Mouse (Mus musculus) MEL (cell line): ENCODE data around the gene Col23a1. TPM values are rescaled to one million over a fixed set of nuclear protein-coding genes. Genes with fewer than 3 reads are reported as not detected.

Source experiments
- DNase-seq: peaks from one replicate; pipeline ENCODE4 v3.0.0; 2011; ENCODE audit warnings: low read depth, low spot score
- H3K27ac ChIP-seq: 2 replicates; pipeline ENCODE4 v1.5.1; 2012; ENCODE audit warnings: low read depth, mild to moderate bottlenecking, control low read depth, low read length, moderate library complexity; ENCODE audit not compliant: control insufficient read depth
- H3K27me3 ChIP-seq, 2 experiments: fragments of 150-350 bp in 1 of 2; sonication (generic) in 1 of 2; 2 replicates each; pipeline ENCODE4 v1.6.1; 2012; ENCODE audit warnings: low read length in 2 of 2, mild to moderate bottlenecking in 2 of 2, improper control_type of control experiment in 1 of 2, moderate library complexity in 1 of 2; ENCODE audit not compliant: insufficient read depth in 2 of 2, control insufficient read depth in 1 of 2
- H3K36me3 ChIP-seq, 2 experiments: 2 replicates each; pipeline ENCODE4 v1.6.1; 2012 to 2014; ENCODE audit warnings: low read length in 2 of 2, improper control_type of control experiment in 1 of 2, inconsistent platforms in 1 of 2, mild to moderate bottlenecking in 1 of 2; ENCODE audit not compliant: insufficient read depth in 2 of 2, control insufficient read depth in 1 of 2
- H3K4me1 ChIP-seq, 2 experiments: fragments of 150-350 bp in 1 of 2; sonication (generic) in 1 of 2; 2 replicates each; pipeline ENCODE4 v1.6.1; 2012; ENCODE audit warnings: low read length in 2 of 2, improper control_type of control experiment in 1 of 2, mild to moderate bottlenecking in 1 of 2; ENCODE audit not compliant: insufficient read depth in 2 of 2, control insufficient read depth in 1 of 2
- H3K4me3 ChIP-seq, 2 experiments: fragments of 150-350 bp in 1 of 2; sonication (generic) in 1 of 2; 2 replicates each; pipeline ENCODE4 v1.5.1; 2012; ENCODE audit warnings: low read depth in 2 of 2, low read length in 2 of 2, mild to moderate bottlenecking in 2 of 2, moderate library complexity in 2 of 2, control low read depth in 1 of 2, improper control_type of control experiment in 1 of 2; ENCODE audit not compliant: control insufficient read depth in 1 of 2, insufficient read depth in 1 of 2
- H3K79me2 ChIP-seq: 2 replicates; pipeline ENCODE4 v1.6.1; 2012; ENCODE audit warnings: mild to moderate bottlenecking, low read length, moderate library complexity; ENCODE audit not compliant: control insufficient read depth, poor library complexity, insufficient read depth
- H3K9ac ChIP-seq: 2 replicates; pipeline ENCODE4 v1.6.1; 2012; ENCODE audit warnings: low read depth, mild to moderate bottlenecking, control low read depth, low read length, moderate library complexity; ENCODE audit not compliant: control insufficient read depth, poor library complexity, severe bottlenecking
- H3K9me3 ChIP-seq: fragments of 150-350 bp; sonication (generic); replicated peaks from 2 replicates; pipeline ENCODE4 v1.6.1; 2012; ENCODE audit warnings: mild to moderate bottlenecking, low read length, improper control_type of control experiment, moderate library complexity; ENCODE audit not compliant: insufficient read depth
- BHLHE40 ChIP-seq: IDR thresholded peaks from 2 replicates; pipeline ENCODE4 v1.6.1; 2012; ENCODE audit warnings: low read depth, mild to moderate bottlenecking, inconsistent platforms, low read length, improper control_type of control experiment, borderline replicate concordance
- CHD1 ChIP-seq: IDR thresholded peaks from 2 replicates; pipeline ENCODE4 v1.6.1; 2012; ENCODE audit warnings: low read depth, mild to moderate bottlenecking, inconsistent platforms, low read length, improper control_type of control experiment
- E2F4 ChIP-seq: IDR thresholded peaks from 2 replicates; pipeline ENCODE4 v1.6.1; 2011; ENCODE audit warnings: low read depth, low read length, improper control_type of control experiment, borderline replicate concordance
- ELF1 ChIP-seq: IDR thresholded peaks from 2 replicates; pipeline ENCODE4 v1.6.1; 2014; ENCODE audit warnings: low read depth, mild to moderate bottlenecking, inconsistent platforms, low read length, improper control_type of control experiment, moderate library complexity
- EP300 ChIP-seq, 2 experiments: IDR thresholded peaks; 2 replicates each; pipeline ENCODE4 v1.6.1; 2011; ENCODE audit warnings: improper control_type of control experiment in 2 of 2, low read length in 2 of 2, low read depth in 1 of 2, mild to moderate bottlenecking in 1 of 2
- ETS1 ChIP-seq: IDR thresholded peaks from 2 replicates; pipeline ENCODE4 v1.6.1; 2012; ENCODE audit warnings: low read depth, mild to moderate bottlenecking, inconsistent platforms, low read length, improper control_type of control experiment, moderate library complexity
- GABPA ChIP-seq: IDR thresholded peaks from 2 replicates; pipeline ENCODE4 v1.6.1; 2012; ENCODE audit warnings: low read depth, mild to moderate bottlenecking, inconsistent platforms, low read length, improper control_type of control experiment, moderate library complexity
- GATA1 ChIP-seq: IDR thresholded peaks from 2 replicates; pipeline ENCODE4 v1.6.1; 2011; ENCODE audit warnings: low read depth, low read length, improper control_type of control experiment
- HCFC1 ChIP-seq: IDR thresholded peaks from 2 replicates; pipeline ENCODE4 v1.6.1; 2012; ENCODE audit warnings: low read depth, mild to moderate bottlenecking, inconsistent platforms, low read length, improper control_type of control experiment, moderate library complexity
- JUND ChIP-seq: IDR thresholded peaks from 2 replicates; pipeline ENCODE4 v1.6.1; 2011; ENCODE audit warnings: low read depth, mild to moderate bottlenecking, improper control_type of control experiment, low read length
- KAT2A ChIP-seq: conservative IDR thresholded peaks from 2 replicates; pipeline ENCODE4 v1.6.1; 2012; ENCODE audit warnings: low read depth, low read length, improper control_type of control experiment, inconsistent platforms
- MAFK ChIP-seq: IDR thresholded peaks from 2 replicates; pipeline ENCODE4 v1.6.1; 2011; ENCODE audit warnings: low read depth, mild to moderate bottlenecking, low read length, improper control_type of control experiment, borderline replicate concordance
- MAX ChIP-seq: IDR thresholded peaks from 2 replicates; pipeline ENCODE4 v1.6.1; 2011; ENCODE audit warnings: low read length, improper control_type of control experiment
- MAZ ChIP-seq: IDR thresholded peaks from 2 replicates; pipeline ENCODE4 v1.6.1; 2012; ENCODE audit warnings: low read depth, mild to moderate bottlenecking, inconsistent platforms, low read length, improper control_type of control experiment
- MEF2A ChIP-seq: IDR thresholded peaks from 2 replicates; pipeline ENCODE4 v1.6.1; 2014; ENCODE audit warnings: low read depth, mild to moderate bottlenecking, inconsistent platforms, low read length, improper control_type of control experiment; ENCODE audit not compliant: poor library complexity, insufficient replicate concordance, severe bottlenecking; ENCODE audit errors: extremely low read depth
- MXI1 ChIP-seq: IDR thresholded peaks from 2 replicates; pipeline ENCODE4 v1.6.1; 2011; ENCODE audit warnings: mild to moderate bottlenecking, low read depth, low read length, improper control_type of control experiment
- MYB ChIP-seq: IDR thresholded peaks from 2 replicates; pipeline ENCODE4 v1.6.1; 2011; ENCODE audit warnings: mild to moderate bottlenecking, low read depth, low read length, improper control_type of control experiment
- MYC ChIP-seq: IDR thresholded peaks from 2 replicates; pipeline ENCODE4 v1.6.1; 2011; ENCODE audit warnings: low read depth, mild to moderate bottlenecking, low read length, improper control_type of control experiment, moderate library complexity
- NELFE ChIP-seq: IDR thresholded peaks from 2 replicates; pipeline ENCODE4 v1.6.1; 2011; ENCODE audit warnings: low read depth, low read length, improper control_type of control experiment
- NRF1 ChIP-seq: IDR thresholded peaks from 2 replicates; pipeline ENCODE4 v1.6.1; 2014; ENCODE audit warnings: low read depth, mild to moderate bottlenecking, inconsistent platforms, low read length, improper control_type of control experiment, moderate library complexity; ENCODE audit not compliant: poor library complexity, insufficient read depth, severe bottlenecking
- POLR2A ChIP-seq, 2 experiments: IDR thresholded peaks; 2 replicates each; pipeline ENCODE4 v1.6.1; 2011 to 2012; ENCODE audit warnings: low read length in 2 of 2, mild to moderate bottlenecking in 2 of 2, control low read depth in 1 of 2, improper control_type of control experiment in 1 of 2, low read depth in 1 of 2, moderate library complexity in 1 of 2; ENCODE audit not compliant: control insufficient read depth in 1 of 2, insufficient read depth in 1 of 2, poor library complexity in 1 of 2
- POLR2AphosphoS2 ChIP-seq: IDR thresholded peaks from 2 replicates; pipeline ENCODE4 v1.6.1; 2011; ENCODE audit warnings: low read length, improper control_type of control experiment
- POLR2AphosphoS5 ChIP-seq: IDR thresholded peaks from 2 replicates; pipeline ENCODE4 v1.6.1; 2012; ENCODE audit warnings: low read depth, borderline replicate concordance, mild to moderate bottlenecking, inconsistent platforms, low read length, moderate library complexity, mixed read lengths
- RAD21 ChIP-seq: IDR thresholded peaks from 2 replicates; pipeline ENCODE4 v1.6.1; 2011; ENCODE audit warnings: mild to moderate bottlenecking, low read depth, low read length, improper control_type of control experiment
- RCOR1 ChIP-seq: IDR thresholded peaks from 2 replicates; pipeline ENCODE4 v1.6.1; 2012; ENCODE audit warnings: low read depth, mild to moderate bottlenecking, inconsistent platforms, low read length, improper control_type of control experiment
- SIN3A ChIP-seq: IDR thresholded peaks from 2 replicates; pipeline ENCODE4 v1.6.1; 2012; ENCODE audit warnings: low read length, improper control_type of control experiment, inconsistent platforms
- SMC3 ChIP-seq: IDR thresholded peaks from 2 replicates; pipeline ENCODE4 v1.6.1; 2011; ENCODE audit warnings: low read depth, low read length, improper control_type of control experiment
- TAL1 ChIP-seq: IDR thresholded peaks from 2 replicates; pipeline ENCODE4 v1.6.1; 2012; ENCODE audit warnings: mild to moderate bottlenecking, inconsistent platforms, low read length, moderate library complexity, mixed read lengths
- TBP ChIP-seq: IDR thresholded peaks from 2 replicates; pipeline ENCODE4 v1.8.0; 2011; ENCODE audit warnings: low read depth, low read length, improper control_type of control experiment
- TCF12 ChIP-seq: IDR thresholded peaks from 2 replicates; pipeline ENCODE4 v1.6.1; 2014; ENCODE audit warnings: low read depth, mild to moderate bottlenecking, inconsistent platforms, low read length, improper control_type of control experiment, moderate library complexity
- USF1 ChIP-seq: IDR thresholded peaks from 2 replicates; pipeline ENCODE4 v1.6.1; 2014; ENCODE audit warnings: low read depth, mild to moderate bottlenecking, inconsistent platforms, low read length, improper control_type of control experiment, moderate library complexity
- USF2 ChIP-seq, 2 experiments: IDR thresholded peaks; 2 replicates each; pipeline ENCODE4 v1.6.1; 2011 to 2012; ENCODE audit warnings: improper control_type of control experiment in 2 of 2, low read length in 2 of 2, borderline replicate concordance in 1 of 2, inconsistent platforms in 1 of 2, low read depth in 1 of 2, mild to moderate bottlenecking in 1 of 2; ENCODE audit not compliant: insufficient read depth in 1 of 2
- ZC3H11A ChIP-seq: IDR thresholded peaks from 2 replicates; pipeline ENCODE4 v1.6.1; 2012; ENCODE audit warnings: low read depth, mild to moderate bottlenecking, inconsistent platforms, low read length, improper control_type of control experiment
- ZKSCAN1 ChIP-seq: IDR thresholded peaks from 2 replicates; pipeline ENCODE4 v1.6.1; 2012; ENCODE audit warnings: low read depth, mild to moderate bottlenecking, inconsistent platforms, low read length, improper control_type of control experiment, moderate library complexity
- ZMIZ1 ChIP-seq: IDR thresholded peaks from 2 replicates; pipeline ENCODE4 v1.6.1; 2012; ENCODE audit warnings: low read depth, mild to moderate bottlenecking, inconsistent platforms, low read length, improper control_type of control experiment, moderate library complexity
- ZNF384 ChIP-seq: IDR thresholded peaks from 2 replicates; pipeline ENCODE4 v1.6.1; 2012; ENCODE audit warnings: low read depth, mild to moderate bottlenecking, inconsistent platforms, low read length, improper control_type of control experiment
- polyA plus RNA-seq, 2 experiments: library from polyadenylated mRNA; stranded (reverse) in 1 of 2; unstranded in 1 of 2; fragments of >175 nt in 1 of 2; fragments of >200 nt in 1 of 2; gene quantifications; 2 replicates each; pipeline versions ENCODE4 v1.2.1 to v1.2.4; 2012; ENCODE audit warnings: low replicate concordance in 2 of 2, low read depth in 1 of 2; ENCODE audit not compliant: insufficient read length in 2 of 2, insufficient read depth in 1 of 2, missing spikeins in 1 of 2
- total RNA-seq: library from RNA; depleted of rRNA; stranded (reverse); fragments of 300-350 nt; gene quantifications from 2 replicates; pipeline ENCODE4 v1.2.3, GENCODE M21; 2012

Gene Col23a1
- total and polyA plus RNA-seq, 3 experiments: under 0.01 to 0.03 TPM; not detected in 1

GRCm38 (mm10) chr11:51619409-51620060 lies 329.8 kb downstream of the Col23a1 start, which contains the start of gene Nhp2:
TSS of gene Nhp2 (plus strand) at chr11:51619735.
- peak; percentile 100 for DNase-seq
- Histone ChIP-seq H3K79me2 (peaks cover 33% of the 10 kb centered on the region), H3K9ac (peak within 1 kb of the TSS; percentile 89), H3K9me3 (no peaks in the 10 kb centered on the region), H3K4me1 (peaks cover 9 to 34% of the 10 kb centered on the region in 2 experiments), H3K4me3 (peak within 1 kb of the TSS; percentile 81 to 89), H3K27ac (peak within 1 kb of the TSS; percentile 57), H3K27me3 (no peaks in the 10 kb centered on the region), H3K36me3 (peaks cover 11 to 33% of the 10 kb centered on the region in 2 experiments)
- TF ChIP-seq MYB (no peak), MAX (peak; percentile 96), NRF1 (0 out of 2 replicates have a peak, but pooled peaks have one; percentile 20), EP300 (IDR thresholded peaks at IDR 0.05; ENCODE audit: low read depth in 1 of 2, low read length in 2 of 2) (no peak), ZKSCAN1 (no peak), POLR2A (IDR thresholded peaks at IDR 0.05; ENCODE audit: control insufficient read depth in 1 of 2, insufficient read depth in 1 of 2, low read depth in 1 of 2, low read length in 2 of 2, poor library complexity in 1 of 2) (peak; percentile 69 to 98), GABPA (no peak), RCOR1 (0 out of 2 replicates have a peak, but pooled peaks have one; percentile 31), MAFK (no peak), POLR2AphosphoS5 (no peak), TBP (peak; percentile 87), TCF12 (peak; percentile 52), SIN3A (peak; percentile 99), MAZ (peak; percentile 66; the same call in 1 of the 2 replicates), NELFE (peak; percentile 91), GATA1 (0 out of 2 replicates have a peak, but pooled peaks have one; percentile 6), ZC3H11A (no peak), MXI1 (peak; percentile 100), ZMIZ1 (peak; percentile 73), KAT2A (peak; percentile 51), POLR2AphosphoS2 (peak; percentile 87), BHLHE40 (no peak; the same call in 1 of the 2 replicates), RAD21 (no peak), ZNF384 (no peak), CHD1 (no peak), TAL1 (no peak), USF2 (IDR thresholded peaks at IDR 0.05; ENCODE audit: borderline replicate concordance in 1 of 2, insufficient read depth in 1 of 2, low read depth in 1 of 2, low read length in 2 of 2) (no peak), JUND (no peak), ELF1 (peak; percentile 97), MEF2A (0 out of 2 replicates have a peak, but pooled peaks have one; percentile 27), HCFC1 (peak; percentile 86), USF1 (peak; percentile 74), E2F4 (peak; percentile 31), MYC (peak; percentile 99), ETS1 (peak; percentile 42; the same call in 1 of the 2 replicates), SMC3 (no peak)
